Mouse (Mus musculus) cerebellum, adult 2 months (tissue): ENCODE measurements around the gene Spata4.

Source experiments
- CTCF ChIP-seq: fragments of 200-500 bp; IDR thresholded peaks from 2 replicates; pipeline ENCODE4 v1.5.1; 2011; ENCODE audit warnings: low read depth, mild to moderate bottlenecking, control low read depth, low read length, moderate library complexity, borderline replicate concordance; ENCODE audit not compliant: insufficient read depth
- POLR2A ChIP-seq: fragments of 200-500 bp; IDR thresholded peaks from 2 replicates; pipeline ENCODE4 v1.6.1; 2011; ENCODE audit warnings: low read length, control low read depth, borderline replicate concordance; ENCODE audit not compliant: insufficient read depth

DNA sequence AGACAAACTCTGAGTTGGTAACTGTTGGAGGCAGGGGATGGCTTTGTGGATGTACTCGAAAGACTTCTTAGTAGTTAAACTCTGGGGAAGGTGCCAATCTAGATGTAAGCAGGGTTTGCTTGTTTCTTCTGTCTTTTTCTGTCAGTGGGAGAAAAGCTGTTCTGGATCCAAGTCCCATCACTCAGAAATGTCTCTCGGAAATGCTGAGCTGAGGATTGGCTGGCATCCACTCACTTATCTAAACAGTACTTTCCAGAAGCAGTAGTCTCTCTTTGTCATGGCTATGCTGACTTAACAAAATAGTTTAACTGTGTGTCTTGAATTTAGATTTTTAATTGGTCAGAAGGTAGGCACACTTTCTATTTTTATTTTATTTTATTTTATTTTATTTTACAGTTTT lies 33.4 kb upstream of the Spata4 start:
- TF ChIP-seq CTCF (no peak), POLR2A (no peak)
